Mouse (Mus musculus) liver, embryonic 13.5 days (tissue): Measurements from ENCODE around the gene Gm9945. TPM values are rescaled to one million over a fixed set of nuclear protein-coding genes. Genes with fewer than 3 reads are reported as not detected.

Experiments
- ATAC-seq: fragments of 200-750 bp; cut with Nextera tagmentation; 2 replicates; pipeline ENCODE4 v1.8.0; 2017; ENCODE audit warnings: low read depth, mild to moderate bottlenecking, moderate number of reproducible peaks, moderate library complexity
- DNase-seq: peaks from one replicate; pipeline ENCODE4 v3.0.0; 2022
- H3K27ac ChIP-seq: fragments of 300-500 bp; sonication (generic); 2 replicates; pipeline ENCODE4 v1.5.1; 2015; ENCODE audit warnings: moderate library complexity, mild to moderate bottlenecking, inconsistent platforms
- H3K27me3 ChIP-seq: fragments of 300-500 bp; sonication (generic); 2 replicates; pipeline ENCODE4 v1.6.1; 2015; ENCODE audit warnings: mild to moderate bottlenecking, inconsistent platforms
- H3K36me3 ChIP-seq: fragments of 300-500 bp; sonication (generic); 2 replicates; pipeline ENCODE4 v1.6.1; 2015; ENCODE audit warnings: mild to moderate bottlenecking, inconsistent platforms
- H3K4me1 ChIP-seq: fragments of 300-500 bp; sonication (generic); replicated peaks from 2 replicates; pipeline ENCODE4 v1.6.1; 2015; ENCODE audit warnings: inconsistent platforms
- H3K4me2 ChIP-seq: fragments of 300-500 bp; sonication (generic); 2 replicates; pipeline ENCODE4 v1.6.1; 2015; ENCODE audit warnings: inconsistent platforms, mild to moderate bottlenecking, moderate library complexity
- H3K4me3 ChIP-seq: fragments of 300-500 bp; sonication (generic); replicated peaks from 2 replicates; pipeline ENCODE4 v1.5.1; 2015; ENCODE audit warnings: mild to moderate bottlenecking, inconsistent platforms
- H3K9ac ChIP-seq: fragments of 300-500 bp; sonication (generic); 2 replicates; pipeline ENCODE4 v1.6.1; 2015; ENCODE audit warnings: mild to moderate bottlenecking, inconsistent platforms
- H3K9me3 ChIP-seq: fragments of 300-500 bp; sonication (generic); replicated peaks from 2 replicates; pipeline ENCODE4 v1.6.1; 2016; ENCODE audit warnings: inconsistent platforms
- WGBS: fragments of 180-500 bp; shearing (Covaris S2); methylation state at CpG from one replicate; pipeline ENCODE4 v1.1.7; 2015; ENCODE audit not compliant: insufficient replicate concordance; 5-methylcytosine and 5-hydroxymethylcytosine counted together
- polyA plus RNA-seq: library from polyadenylated mRNA; unstranded; fragments of >200 nt; fragmentation: Nextera tagmentation; extraction: Ambion mirVana; gene quantifications from 2 replicates; pipeline ENCODE4 v1.2.1, GENCODE M21; 2015

Gm9945 gene
- polyA plus RNA-seq, 1 experiment from 2014 or later, result 0.53 TPM

GRCm38 (mm10) chr11:53528397-53529252 lies 48.7 kb downstream of the Gm9945 start:
- WGBS, result 44% methylated on average over 9 of the region's 9 CpGs
- Histone ChIP-seq H3K4me3 (no peak overlapping the region), H3K36me3 (peaks cover 45% of the 10 kb centered on the region), H3K4me2 (no peak overlapping the region), H3K27me3 (no peaks in the 10 kb centered on the region), H3K9me3 (no peaks in the 10 kb centered on the region), H3K4me1 (peaks cover 81% of the 10 kb centered on the region), H3K27ac (peak overlapping the region; percentile 23; the same call in 1 of the 2 replicates), H3K9ac (peak overlapping the region; percentile 49; the same call in 1 of the 2 replicates)
- DNase-seq, result no peak
- ATAC-seq, result peak; percentile 39

- ATAC-seq, result no peak
- H3K9ac ChIP-seq, result no peak overlapping the region
- WGBS, result 57% methylated on average over 6 of the region's 6 CpGs
- H3K4me1 ChIP-seq, result peaks cover 75% of the 10 kb centered on the region
- no peaks in the 10 kb centered on the region for H3K27me3 ChIP-seq
- no peak for DNase-seq
- H3K27ac ChIP-seq, result no peak overlapping the region
- peaks cover 51% of the 10 kb centered on the region for H3K36me3 ChIP-seq
- no peak overlapping the region for H3K4me2 ChIP-seq
- H3K9me3 ChIP-seq, result no peaks in the 10 kb centered on the region
- no peak overlapping the region for H3K4me3 ChIP-seq
Measured at GRCm38 (mm10) chr11:53529253-53529557, 49.2 kb downstream of the Gm9945 start.

- H3K4me3 ChIP-seq, result no peak overlapping the region
- no peak overlapping the region for H3K9ac ChIP-seq
- ATAC-seq, result no peak
- H3K4me2 ChIP-seq, result no peak overlapping the region
- WGBS, result 85% methylated on average over 9 of the region's 9 CpGs
- no peak for DNase-seq
- peaks cover 67% of the 10 kb centered on the region for H3K4me1 ChIP-seq
- H3K27me3 ChIP-seq, result no peaks in the 10 kb centered on the region
- H3K9me3 ChIP-seq, result no peaks in the 10 kb centered on the region
- no peak overlapping the region for H3K27ac ChIP-seq
- H3K36me3 ChIP-seq, result peaks cover 56% of the 10 kb centered on the region
Measured at GRCm38 (mm10) chr11:53530001-53530400, 50.0 kb downstream of the Gm9945 start.

Other genes starting within 250 kb of the Gm9945 start
- 67.8 and 84.7 TPM in 2 replicates for gene Hspa4, start 179.7 kb upstream of the Gm9945 start, polyA plus RNA-seq
- gene Zcchc10, start 155.5 kb upstream of the Gm9945 start, polyA plus RNA-seq, result 15.1 and 18.9 TPM in 2 replicates
- gene Aff4, start 129.3 kb upstream of the Gm9945 start, polyA plus RNA-seq, result 6.5 and 9.4 TPM in 2 replicates
- gene Leap2, start 57.0 kb upstream of the Gm9945 start, polyA plus RNA-seq, result 11.3 and 13.8 TPM in 2 replicates
- 611 and 667 TPM in 2 replicates for gene Uqcrq, start 49.3 kb upstream of the Gm9945 start, polyA plus RNA-seq
- 0.12 and 0.28 TPM in 2 replicates for gene Gdf9, start 49.1 kb upstream of the Gm9945 start, polyA plus RNA-seq
- 0.07 TPM in 2 replicates for gene Gm10447, start 23.1 kb upstream of the Gm9945 start, polyA plus RNA-seq
- 1.5 and 1.6 TPM in 2 replicates for gene Shroom1, start 23.0 kb upstream of the Gm9945 start, polyA plus RNA-seq
- gene Gm9837, start 9.7 kb upstream of the Gm9945 start, polyA plus RNA-seq, result not detected in 2 replicates
- 11.0 and 13.2 TPM in 2 replicates for gene Sowaha, start 108 bp downstream of the Gm9945 start, polyA plus RNA-seq
- gene Sept8, start 39.1 kb downstream of the Gm9945 start, polyA plus RNA-seq, result 21.9 and 26.6 TPM in 2 replicates
- 13.3 and 13.8 TPM in 2 replicates for gene Kif3a, start 87.2 kb downstream of the Gm9945 start, polyA plus RNA-seq
- 0.60 and 0.82 TPM in 2 replicates for gene Il4, start 138.5 kb downstream of the Gm9945 start, polyA plus RNA-seq
- not detected in 2 replicates for gene Il13, start 154.5 kb downstream of the Gm9945 start, polyA plus RNA-seq
- gene Rad50, start 227.2 kb downstream of the Gm9945 start, polyA plus RNA-seq, result 19.5 and 24.1 TPM in 2 replicates
- not detected in 2 replicates for gene Il5, start 240.6 kb downstream of the Gm9945 start, polyA plus RNA-seq